Mouse (Mus musculus) adrenal gland, postnatal 14 days (tissue): ENCODE results near the gene Msl1. TPM values are rescaled to one million over a fixed set of nuclear protein-coding genes. Genes with fewer than 3 reads are reported as not detected.

ENCODE experiments used
- DNase-seq: peaks from one replicate; pipeline ENCODE4 v3.0.0; 2021; ENCODE audit warnings: mixed read lengths
- total RNA-seq: library from RNA; stranded (reverse); gene quantifications from 2 replicates; pipeline ENCODE4 v1.2.3, GENCODE M21; 2021

Msl1 gene
- total RNA-seq, 1 experiment from 2014 or later = 88.5 TPM

DNA sequence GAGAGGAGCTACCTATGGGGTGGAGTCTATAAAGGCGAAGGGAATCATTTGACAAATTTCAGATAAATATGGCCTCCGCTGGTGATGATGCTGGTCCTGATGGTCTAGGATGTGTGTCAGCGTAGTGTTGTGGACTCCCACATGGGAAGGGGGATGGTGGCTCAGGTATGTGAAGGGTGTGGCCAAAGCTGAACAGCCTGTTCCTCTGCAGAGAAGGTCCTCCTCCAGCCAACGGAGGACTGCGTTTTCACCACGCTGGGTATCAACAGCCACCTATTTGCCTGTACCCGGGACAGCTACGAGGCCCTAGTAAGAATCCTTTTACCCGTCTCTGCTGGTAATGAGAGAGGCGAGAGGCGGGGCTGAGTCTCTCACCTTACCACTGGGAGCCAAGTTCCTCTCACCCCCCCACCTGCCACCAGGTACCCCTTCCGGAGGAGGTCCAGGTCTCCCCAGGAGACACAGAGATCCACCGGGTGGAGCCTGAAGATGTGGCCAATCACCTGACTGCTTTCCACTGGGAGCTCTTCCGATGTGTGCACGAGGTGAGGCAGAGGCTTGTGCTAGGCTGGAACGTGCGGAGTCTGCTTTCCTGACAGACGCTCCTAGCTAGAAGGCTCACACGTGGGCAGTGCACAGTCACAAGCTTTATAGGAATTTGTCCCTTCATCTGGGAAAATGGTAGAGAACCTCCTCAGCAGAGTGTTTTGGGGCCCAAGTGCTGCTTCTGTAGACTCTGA, 51.7 kb downstream of the Msl1 start:
- no peak for DNase-seq

DNA sequence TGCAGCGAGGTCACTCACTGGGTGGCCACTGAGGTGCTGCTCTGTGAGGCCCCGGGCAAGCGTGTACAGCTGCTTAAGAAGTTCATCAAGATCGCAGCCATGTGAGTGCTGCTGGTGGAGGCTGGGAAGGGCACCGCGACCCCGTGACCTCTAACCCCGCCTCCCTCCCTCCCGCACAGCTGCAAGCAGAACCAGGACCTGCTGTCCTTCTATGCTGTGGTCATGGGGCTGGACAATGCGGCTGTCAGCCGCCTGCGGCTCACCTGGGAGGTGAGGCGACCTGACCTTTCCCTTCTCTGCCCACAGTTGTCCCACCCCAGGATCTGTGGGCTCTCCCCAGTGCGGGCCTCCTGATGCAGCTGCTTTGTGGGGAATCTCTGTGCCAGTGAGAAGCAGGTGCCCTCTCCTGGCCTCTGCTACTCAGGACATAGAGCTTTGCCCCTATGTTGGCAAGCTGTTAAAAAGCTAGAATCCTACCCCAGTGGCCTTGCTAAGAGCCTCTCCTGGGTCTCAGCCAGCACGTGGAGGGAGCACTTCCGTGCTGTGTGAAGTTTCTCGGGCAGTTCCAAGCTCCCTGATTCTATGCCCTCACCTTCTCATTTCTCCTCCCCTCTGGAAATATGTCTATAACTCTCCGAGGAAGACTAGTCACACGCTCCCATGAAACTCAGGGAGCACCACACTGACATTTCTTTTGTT, 54.0 kb downstream of the Msl1 start:
- peak; percentile 52 for DNase-seq

DNA sequence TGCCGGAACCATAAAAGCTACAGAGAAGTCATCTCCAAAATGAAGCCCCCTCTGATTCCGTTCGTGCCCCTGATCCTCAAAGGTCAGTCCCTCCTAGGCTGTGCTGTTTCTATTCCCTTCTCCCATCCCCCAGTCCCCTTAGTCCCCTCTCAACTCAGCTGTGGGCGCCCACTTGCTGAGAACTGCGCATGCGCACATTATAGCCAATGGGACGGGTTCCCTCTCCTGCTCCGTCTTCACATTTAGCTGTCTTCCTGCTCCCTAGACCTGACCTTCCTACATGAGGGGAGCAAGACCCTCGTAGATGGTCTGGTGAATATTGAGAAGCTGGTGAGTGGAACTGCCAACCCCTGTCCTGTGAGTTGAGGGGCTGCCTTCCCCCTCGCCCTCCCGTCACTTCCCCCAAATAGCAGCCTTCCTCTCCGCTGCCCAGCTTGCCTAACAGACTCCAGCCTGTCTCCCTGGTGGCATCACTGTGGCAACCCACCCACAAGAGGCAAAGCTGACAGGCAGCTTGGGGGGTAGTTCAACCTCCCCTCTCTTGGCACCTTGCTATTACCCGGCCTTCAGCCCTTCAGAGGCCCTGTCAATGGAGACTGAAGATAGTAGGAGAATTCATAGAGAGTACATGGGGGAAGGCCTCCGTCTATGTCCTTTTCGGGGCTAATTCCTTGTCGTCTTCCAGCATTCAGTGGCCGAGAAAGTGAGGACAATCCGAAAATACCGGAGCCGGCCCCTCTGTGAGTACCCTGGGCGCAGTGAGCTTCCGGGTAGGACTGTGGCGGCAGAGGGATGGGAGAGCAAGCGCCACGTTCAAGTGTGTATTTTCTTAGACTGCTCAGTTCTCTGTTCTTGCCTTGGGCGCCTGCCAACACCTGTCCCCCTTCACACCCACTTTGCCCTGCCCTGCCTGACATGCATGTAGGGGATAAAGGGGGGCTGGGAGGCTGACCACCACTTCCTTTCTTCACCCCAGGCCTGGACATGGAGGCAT, 55.1 kb downstream of the Msl1 start:
- DNase-seq = no peak

DNA sequence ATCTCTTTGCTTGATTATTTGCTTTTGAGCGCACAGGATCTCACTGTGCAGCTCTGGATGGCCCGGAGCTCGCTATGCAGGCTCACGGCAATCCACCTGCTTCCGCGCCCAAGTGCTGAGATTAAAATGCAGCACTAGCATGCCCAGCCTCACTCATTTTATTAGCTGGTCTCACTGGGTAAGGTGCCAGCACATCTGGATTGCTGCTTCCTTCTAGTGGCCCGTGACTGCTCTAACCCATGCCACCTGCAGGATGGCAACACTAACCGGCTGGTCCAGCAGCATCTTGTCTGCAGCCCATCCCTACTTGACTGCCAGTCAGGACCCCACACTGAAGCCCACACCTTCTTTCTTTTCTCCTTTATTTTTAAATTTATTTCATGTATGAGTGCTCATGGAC, 58.8 kb downstream of the Msl1 start:
- no peak for DNase-seq

DNA sequence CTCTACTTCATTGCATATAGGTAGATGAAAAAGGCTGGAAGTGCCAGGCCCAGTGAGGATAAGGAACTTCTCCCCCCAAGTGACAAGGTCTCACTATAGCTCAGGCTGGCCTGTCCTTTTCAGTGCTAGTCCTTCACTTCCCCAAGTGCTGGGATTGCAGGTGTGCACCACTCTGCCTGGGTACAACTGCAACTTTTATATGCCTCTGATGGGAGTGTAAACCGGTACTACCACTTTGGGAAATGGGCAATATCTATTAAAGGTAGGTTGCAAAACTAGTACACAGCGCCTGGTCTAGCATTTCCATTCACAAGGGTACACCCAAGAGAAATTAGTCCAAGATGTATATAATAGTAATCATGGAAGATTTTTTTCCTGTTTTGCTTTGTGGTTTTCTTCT, 59.3 kb downstream of the Msl1 start:
- DNase-seq = no peak

Other genes starting within 250 kb of the Msl1 start
- gene Ikzf3, start 249.5 kb upstream of the Msl1 start, total RNA-seq = 3.3 and 14.3 TPM in 2 replicates
- gene Zpbp2, start 244.4 kb upstream of the Msl1 start, total RNA-seq = not detected in 2 replicates
- gene Ormdl3, start 208.1 kb upstream of the Msl1 start, total RNA-seq = 141 and 150 TPM in 2 replicates
- gene Lrrc3c, start 197.2 kb upstream of the Msl1 start, total RNA-seq = not detected in 2 replicates
- 15.0 and 17.2 TPM in 2 replicates for gene Gm12355, start 169.9 kb upstream of the Msl1 start, total RNA-seq
- gene Gsdma3, start 169.2 kb upstream of the Msl1 start, total RNA-seq = 25.4 and 31.6 TPM in 2 replicates
- 1.0 and 2.0 TPM in 2 replicates for gene Gsdma2, start 148.8 kb upstream of the Msl1 start, total RNA-seq
- 0.11 TPM in 1 of 2 replicates, not detected in the other for gene Gsdma, start 131.2 kb upstream of the Msl1 start, total RNA-seq
- gene Psmd3, start 113.0 kb upstream of the Msl1 start, total RNA-seq = 114 TPM in 2 replicates
- gene Csf3, start 94.3 kb upstream of the Msl1 start, total RNA-seq = not detected in 2 replicates
- gene Med24, start 66.1 kb upstream of the Msl1 start, total RNA-seq = 47.4 and 55.5 TPM in 2 replicates
- gene Thra, start 54.9 kb upstream of the Msl1 start, total RNA-seq = 106 and 124 TPM in 2 replicates
- 32.9 and 51.0 TPM in 2 replicates for gene Nr1d1, start 20.2 kb upstream of the Msl1 start, total RNA-seq
- gene Casc3, start 9.4 kb downstream of the Msl1 start, total RNA-seq = 37.8 and 38.8 TPM in 2 replicates
- gene Rapgefl1, start 41.3 kb downstream of the Msl1 start, total RNA-seq = 0.79 and 0.93 TPM in 2 replicates
- gene Wipf2, start 68.1 kb downstream of the Msl1 start, total RNA-seq = 16.6 and 21.3 TPM in 2 replicates
- 3.5 and 5.8 TPM in 2 replicates for gene Cdc6, start 112.3 kb downstream of the Msl1 start, total RNA-seq
- 24.5 and 29.3 TPM in 2 replicates for gene Rara, start 132.3 kb downstream of the Msl1 start, total RNA-seq
- gene Gjd3, start 187.5 kb downstream of the Msl1 start, total RNA-seq = not detected in 2 replicates
- 52.0 and 70.5 TPM in 2 replicates for gene Top2a, start 228.7 kb downstream of the Msl1 start, total RNA-seq
- 112 and 219 TPM in 2 replicates for gene Igfbp4, start 245.7 kb downstream of the Msl1 start, total RNA-seq